8 mouse cellular contexts compared by ENCODE assay signal in the genomic region with DNA sequence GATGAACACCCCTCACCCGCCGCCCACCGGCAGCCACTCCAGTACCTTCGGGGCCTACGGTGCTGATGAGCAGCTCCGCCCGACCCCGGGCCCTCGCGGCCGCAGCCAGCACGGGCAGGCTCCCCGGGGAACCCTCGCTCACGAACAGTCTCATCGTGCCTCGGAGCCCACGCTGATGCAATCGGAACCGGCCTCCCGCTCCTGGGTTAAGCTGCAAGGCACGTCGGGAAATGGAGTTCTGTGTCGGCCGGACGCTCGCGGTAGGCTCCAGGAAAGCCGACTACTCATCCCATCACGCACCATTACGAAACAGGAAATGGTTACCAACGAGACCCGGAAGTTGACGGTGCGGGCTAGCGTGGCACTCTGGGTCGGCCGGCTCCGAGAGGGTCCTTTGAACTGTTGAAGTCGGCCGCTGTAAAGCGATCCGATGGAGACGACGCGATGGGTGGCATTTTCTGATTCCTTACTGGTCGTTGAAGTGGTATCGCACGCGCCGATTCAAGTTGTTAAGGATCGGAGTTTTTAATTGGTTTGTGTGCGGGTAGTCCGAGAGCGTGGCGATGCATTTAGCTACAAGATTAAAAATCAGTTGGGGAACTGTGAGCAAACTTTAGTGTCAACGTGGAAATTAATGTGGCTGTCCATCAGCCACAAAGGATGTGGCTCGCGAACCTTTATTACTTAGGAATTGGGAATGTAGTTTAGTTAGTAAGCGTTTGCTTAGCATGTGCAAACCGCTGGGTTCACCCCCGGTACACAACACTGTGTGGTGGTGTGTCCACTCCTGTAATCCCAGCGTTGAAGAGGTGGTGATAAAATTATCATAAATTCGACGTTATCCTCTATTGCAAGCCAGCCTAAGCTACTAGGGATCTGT. TPM values are rescaled to one million over a fixed set of nuclear protein-coding genes. Genes with fewer than 3 reads are reported as not detected.
DNase-seq lines count a peak whose midpoint lies in the region; ATAC-seq lines count a peak whose summit lies in the region.

A gene (minus strand): TSS at position 311 of the 880 bp plus-strand sequence.

- peak within 1 kb of the TSS; percentile 68 for H3K27ac ChIP-seq in hindbrain, embryonic 11.5 days (ENCODE audit: low read depth, low read length)

- no peaks in the 10 kb centered on the region for H3K27me3 ChIP-seq in hindbrain, embryonic 11.5 days (ENCODE audit: control insufficient read depth, insufficient read depth, low read length)

- no peaks in the 10 kb centered on the region for H3K9me3 ChIP-seq in hindbrain, embryonic 11.5 days (ENCODE audit: control insufficient read depth, low read length)

- H3K9ac ChIP-seq in hindbrain, embryonic 11.5 days (ENCODE audit: low read depth, low read length) = peak within 1 kb of the TSS; percentile 75

- peak within 1 kb of the TSS; percentile 51 for H3K4me2 ChIP-seq in hindbrain, embryonic 11.5 days (replicated peaks; ENCODE audit: low read depth, low read length)

- peaks cover 4% of the 10 kb centered on the region; the same call in 1 of the 2 replicates for H3K36me3 ChIP-seq in hindbrain, embryonic 11.5 days (ENCODE audit: control insufficient read depth, insufficient read depth, low read length)

- peak; percentile 99 for DNase-seq in MN1 (ENCODE audit: low spot score)
- peak; percentile 95 for DNase-seq in cerebellum, adult 9-10 months
- peak; percentile 94 to 98 for DNase-seq in frontal cortex, adult 2 months (ENCODE audit: extremely low spot score in 1 of 2, low spot score in 1 of 2)
- DNase-seq in hindbrain, embryonic 11.5 days (ENCODE audit: low spot score) = peak; percentile 94
- peak; percentile 87 to 91 for DNase-seq in layer of hippocampus, postnatal 10 days (ENCODE audit: low spot score in 2 of 2)
- peak; percentile 97 for DNase-seq in lung, postnatal 10 days
- peak; percentile 91 for DNase-seq in ovary, postnatal 36 days (ENCODE audit: low spot score)
- DNase-seq in thymus, postnatal 25 days = peak; percentile 90

- ATAC-seq in hindbrain, embryonic 11.5 days (ENCODE audit: low FRiP score) = peak; percentile 97

- WGBS in hindbrain, embryonic 11.5 days = under 1% methylated on average over 59 of the region's 65 CpGs

- H3K4me1 ChIP-seq in hindbrain, embryonic 11.5 days (replicated peaks; ENCODE audit: control insufficient read depth, insufficient read depth, low read length) = peaks cover 4% of the 10 kb centered on the region; the same call in 1 of the 2 replicates

- H3K4me3 ChIP-seq in hindbrain, embryonic 11.5 days (ENCODE audit: low read depth, low read length) = peak within 1 kb of the TSS; percentile 85

RNA-seq across cellular contexts. Expression of the gene that starts here (rescaled TPM):
- 63.1 and 81.8 TPM in 2 replicates for polyA plus RNA-seq in frontal cortex, adult 2 months (2012; rRNA removed)
- 173 and 179 TPM in 2 replicates for polyA plus RNA-seq in hindbrain, embryonic 11.5 days (2014; fragmentation: Nextera tagmentation; extraction: Ambion mirVana)
- total RNA-seq in layer of hippocampus, postnatal 10 days (2021) = 10 to 100 TPM; 53.9 to 57.7 TPM

Comparison
In these comparisons a context has a peak if more than half of its experiments do, and no peak if none do; other contexts are left out.
1. Peak in every context shown above with its lines: DNase-seq, ATAC-seq, H3K4me3 ChIP-seq and H3K27ac ChIP-seq.